Mouse (Mus musculus): Measurements from ENCODE around the gene Rsu1.

GRCm38 (mm10) chr2:13090841-13091240, 180.4 kb downstream of the Rsu1 start:
- TF ChIP-seq POLR2A (IDR thresholded peaks at IDR 0.05; ENCODE audit: low read depth, low read length) (no peak), CTCF (conservative IDR thresholded peaks at IDR 0.05; ENCODE audit: insufficient read depth, insufficient read length, low read depth, low read length) (no peak)
